1 mouse cellular context compared by ENCODE assay signal in genomic region chr11:96774536-96774935, GRCm38 (mm10).
TF ChIP-seq lines count a peak whose summit lies in the region.

No protein-coding gene starts in this region.

TF ChIP-seq in CH12.LX, 34 proteins besides CTCF, POLR2A, EP300 and RAD21 (continued from another document):
- no peak; the same call in 1 of the 2 replicates for TF ChIP-seq CHD1 (IDR thresholded peaks at IDR 0.05; ENCODE audit: low read depth, low read length)
- TF ChIP-seq TCF12 (IDR thresholded peaks at IDR 0.05; ENCODE audit: low read depth, low read length), result peak; percentile 99
- no peak for TF ChIP-seq USF1 (IDR thresholded peaks at IDR 0.05; ENCODE audit: low read depth, low read length)
- TF ChIP-seq IRF4 (IDR thresholded peaks at IDR 0.05; ENCODE audit: low read depth, low read length), result peak; percentile 97
- TF ChIP-seq SMC3 (IDR thresholded peaks at IDR 0.05; ENCODE audit: low read depth, low read length), result peak; percentile 90
- peak; percentile 92 for TF ChIP-seq MAZ (IDR thresholded peaks at IDR 0.05; ENCODE audit: low read depth, low read length)
- TF ChIP-seq TBP (conservative IDR thresholded peaks at IDR 0.05; ENCODE audit: low read depth, low read length), result peak; percentile 59; the same call in 1 of the 2 replicates
- TF ChIP-seq USF2 (conservative IDR thresholded peaks at IDR 0.05; ENCODE audit: low read depth, low read length), result no peak
- peak; percentile 76 for TF ChIP-seq JUND (conservative IDR thresholded peaks at IDR 0.05; ENCODE audit: low read depth, low read length)
- TF ChIP-seq MAX (IDR thresholded peaks at IDR 0.05; ENCODE audit: low read length), result peak; percentile 68; the same call in 1 of the 2 replicates
- peak; percentile 70 for TF ChIP-seq ZC3H11A (IDR thresholded peaks at IDR 0.05; ENCODE audit: low read depth, low read length)
- TF ChIP-seq SIN3A (IDR thresholded peaks at IDR 0.05; ENCODE audit: low read length), result peak; percentile 96
- peak; percentile 95 for TF ChIP-seq RCOR1 (conservative IDR thresholded peaks at IDR 0.05; ENCODE audit: low read depth, low read length)
- no peak for TF ChIP-seq E2F4 (IDR thresholded peaks at IDR 0.05; ENCODE audit: insufficient replicate concordance, low read depth, low read length)
- TF ChIP-seq NRF1 (IDR thresholded peaks at IDR 0.05; ENCODE audit: low read depth, low read length), result no peak
- TF ChIP-seq HCFC1 (IDR thresholded peaks at IDR 0.05; ENCODE audit: low read depth, low read length), result peak; percentile 60
- TF ChIP-seq UBTF (IDR thresholded peaks at IDR 0.05; ENCODE audit: low read depth, low read length), result 0 out of 2 replicates have a peak, but pooled peaks have one; percentile 28
- TF ChIP-seq CHD2 (IDR thresholded peaks at IDR 0.05; ENCODE audit: low read length), result peak; percentile 93
- TF ChIP-seq MXI1 (IDR thresholded peaks at IDR 0.05; ENCODE audit: low read depth, low read length), result peak; percentile 69
- TF ChIP-seq JUN (IDR thresholded peaks at IDR 0.05; ENCODE audit: insufficient read depth, low read depth, low read length), result peak; percentile 57
- no peak for TF ChIP-seq ZKSCAN1 (IDR thresholded peaks at IDR 0.05; ENCODE audit: borderline replicate concordance, low read depth, low read length)
- TF ChIP-seq GABPA (IDR thresholded peaks at IDR 0.05; ENCODE audit: insufficient replicate concordance, low read depth, low read length), result no peak
- peak; percentile 94 for TF ChIP-seq BHLHE40 (IDR thresholded peaks at IDR 0.05; ENCODE audit: low read depth, low read length)
- peak; percentile 85; the same call in 1 of the 2 replicates for TF ChIP-seq KAT2A (IDR thresholded peaks at IDR 0.05; ENCODE audit: insufficient replicate concordance, low read length)
- TF ChIP-seq MEF2A (IDR thresholded peaks at IDR 0.05; ENCODE audit: borderline replicate concordance, low read depth, low read length), result peak; percentile 100
- peak; percentile 90; the same call in 1 of the 2 replicates for TF ChIP-seq POLR2AphosphoS2 (IDR thresholded peaks at IDR 0.05; ENCODE audit: low read depth, low read length)
- peak; percentile 73; the same call in 1 of the 2 replicates for TF ChIP-seq ZNF384 (IDR thresholded peaks at IDR 0.05; ENCODE audit: low read depth, low read length)
- peak; percentile 98 for TF ChIP-seq MAFK (IDR thresholded peaks at IDR 0.05; ENCODE audit: insufficient replicate concordance, low read length)
- TF ChIP-seq ETS1 (conservative IDR thresholded peaks at IDR 0.05; ENCODE audit: low read depth, low read length), result peak; percentile 98
- no peak for TF ChIP-seq PAX5 (IDR thresholded peaks at IDR 0.05; ENCODE audit: low read length)
